Mouse (Mus musculus): Measurements from ENCODE around the gene Csad.

Csad gene

GRCm38 (mm10) chr15:102198841-102199240 is 5.7 kb downstream of the Csad start:
- DNase-seq (ENCODE audit: low read depth): no peak

GRCm38 (mm10) chr15:102195373-102195772 is 9.2 kb downstream of the Csad start:
- DNase-seq (ENCODE audit: low read depth): no peak

- no peak for DNase-seq (ENCODE audit: low read depth)
Observed at GRCm38 (mm10) chr15:102194439-102194838, 10.1 kb downstream of the Csad start.

- DNase-seq (ENCODE audit: low read depth): no peak
Observed at GRCm38 (mm10) chr15:102193652-102194051, 10.9 kb downstream of the Csad start.

GRCm38 (mm10) chr15:102192820-102193386 is 11.6 kb downstream of the Csad start:
- no peak for DNase-seq (ENCODE audit: low read depth)

GRCm38 (mm10) chr15:102192271-102192812 is 12.2 kb downstream of the Csad start:
- no peak for DNase-seq (ENCODE audit: low read depth)

GRCm38 (mm10) chr15:102191699-102192098 is 12.8 kb downstream of the Csad start:
- DNase-seq (ENCODE audit: low read depth): no peak

GRCm38 (mm10) chr15:102188883-102189282 is 15.6 kb downstream of the Csad start:
- no peak for DNase-seq (ENCODE audit: low read depth)

- DNase-seq (ENCODE audit: low read depth): no peak
Observed at GRCm38 (mm10) chr15:102188096-102188495, 16.4 kb downstream of the Csad start.

GRCm38 (mm10) chr15:102186239-102186638 is 18.3 kb downstream of the Csad start:
- no peak for DNase-seq (ENCODE audit: low read depth)

- no peak for DNase-seq (ENCODE audit: low read depth)
Observed at GRCm38 (mm10) chr15:102183076-102183475, 21.4 kb downstream of the Csad start.

GRCm38 (mm10) chr15:102179924-102180323 is 24.6 kb downstream of the Csad start:
- no peak for DNase-seq (ENCODE audit: low read depth)

GRCm38 (mm10) chr15:102179106-102179505 is 25.4 kb downstream of the Csad start:
- DNase-seq (ENCODE audit: low read depth): no peak

- DNase-seq (ENCODE audit: low read depth): no peak
Observed at GRCm38 (mm10) chr15:102178279-102178678, 26.2 kb downstream of the Csad start.

GRCm38 (mm10) chr15:102177417-102177816 is 27.1 kb downstream of the Csad start:
- DNase-seq (ENCODE audit: low read depth): no peak

GRCm38 (mm10) chr15:102176571-102177316 is 27.8 kb downstream of the Csad start:
- DNase-seq (ENCODE audit: low read depth): no peak

GRCm38 (mm10) chr15:102175736-102176319 is 28.7 kb downstream of the Csad start:
- no peak for DNase-seq (ENCODE audit: low read depth)

- no peak for DNase-seq (ENCODE audit: low read depth)
Observed at GRCm38 (mm10) chr15:102173581-102173980, 30.9 kb downstream of the Csad start.

- DNase-seq (ENCODE audit: low read depth): no peak
Observed at GRCm38 (mm10) chr15:102169064-102169463, 35.5 kb downstream of the Csad start.

GRCm38 (mm10) chr15:102167620-102168021 is 36.9 kb downstream of the Csad start:
- DNase-seq (ENCODE audit: low read depth): peak; percentile 74

GRCm38 (mm10) chr15:102165468-102166100 is 38.9 kb downstream of the Csad start:
- no peak for DNase-seq (ENCODE audit: low read depth)

- DNase-seq (ENCODE audit: low read depth): no peak
Observed at GRCm38 (mm10) chr15:102163900-102164693, 40.4 kb downstream of the Csad start.

All from fibroblast of lung, adult 2 months (primary cell).